Mouse (Mus musculus): ENCODE measurements around the gene Lhfpl3. TPM values are rescaled to one million over a fixed set of nuclear protein-coding genes. Genes with fewer than 3 reads are reported as not detected.

The Lhfpl3 gene
- polyA plus RNA-seq, 1 experiment from 2014 or later = 0.46 TPM

DNA sequence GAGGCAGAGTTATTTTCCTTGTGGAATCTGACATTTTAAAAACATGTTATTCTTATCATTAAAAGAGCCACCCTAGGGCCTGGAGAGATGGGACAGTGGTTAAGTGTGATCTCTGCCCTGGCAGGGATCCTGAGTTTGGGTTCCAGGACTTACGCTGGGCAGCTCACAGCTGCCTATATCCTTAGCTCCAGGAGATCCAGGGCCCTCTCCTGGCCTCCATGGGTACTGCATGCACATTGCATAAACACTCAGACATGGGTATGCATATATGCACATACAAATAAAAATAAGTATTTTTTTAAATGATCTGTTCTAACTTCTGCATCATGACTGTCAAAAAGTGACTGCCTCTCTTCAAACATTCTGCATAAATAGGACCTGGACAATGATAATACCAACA is 115.5 kb downstream of the Lhfpl3 start:
- 43% methylated on average over 1 of the region's 1 CpGs for WGBS
- no peaks in the 10 kb centered on the region for H3K9me3 ChIP-seq
- no peaks in the 10 kb centered on the region for H3K36me3 ChIP-seq (replicated peaks)
- no peaks in the 10 kb centered on the region for H3K27me3 ChIP-seq (replicated peaks; ENCODE audit: low read depth, poor library complexity, severe bottlenecking)
- no peaks in the 10 kb centered on the region for H3K4me1 ChIP-seq
- H3K27ac ChIP-seq (replicated peaks) = no peak overlapping the region
- peak; percentile 31 for DNase-seq (ENCODE audit: low spot score)
- no peak overlapping the region for H3K4me3 ChIP-seq

- Histone ChIP-seq H3K27ac (replicated peaks) (no peak overlapping the region), H3K9me3 (no peaks in the 10 kb centered on the region), H3K4me1 (no peaks in the 10 kb centered on the region), H3K27me3 (replicated peaks; ENCODE audit: low read depth, poor library complexity, severe bottlenecking) (no peaks in the 10 kb centered on the region), H3K4me3 (no peak overlapping the region), H3K36me3 (replicated peaks) (no peaks in the 10 kb centered on the region)
- 92% methylated on average over 5 of the region's 5 CpGs for WGBS
- DNase-seq (ENCODE audit: low spot score) = no peak
Measured at GRCm38 (mm10) chr5:22869031-22869430, 123.2 kb downstream of the Lhfpl3 start.

DNA sequence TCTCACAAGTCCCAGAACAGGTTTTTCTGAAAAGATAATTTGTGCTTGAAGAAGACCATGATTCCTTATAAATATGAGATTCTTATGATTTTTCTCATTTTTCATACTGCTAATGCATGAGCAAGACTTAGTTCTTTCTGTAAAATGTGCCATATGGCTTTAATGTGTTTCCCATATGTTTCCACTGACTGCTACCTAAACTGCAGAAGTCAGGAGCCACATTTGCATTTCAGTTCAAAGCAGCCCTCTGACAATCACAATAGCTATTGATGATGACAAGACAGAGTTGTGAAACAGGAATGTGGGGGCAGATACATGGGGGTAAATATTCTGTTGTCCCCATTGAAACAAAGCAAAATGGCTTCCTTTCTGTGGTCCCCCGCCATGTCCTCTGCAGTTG is 126.6 kb downstream of the Lhfpl3 start:
- WGBS = 90% methylated on average over 1 of the region's 1 CpGs
- H3K9me3 ChIP-seq = no peaks in the 10 kb centered on the region

DNA sequence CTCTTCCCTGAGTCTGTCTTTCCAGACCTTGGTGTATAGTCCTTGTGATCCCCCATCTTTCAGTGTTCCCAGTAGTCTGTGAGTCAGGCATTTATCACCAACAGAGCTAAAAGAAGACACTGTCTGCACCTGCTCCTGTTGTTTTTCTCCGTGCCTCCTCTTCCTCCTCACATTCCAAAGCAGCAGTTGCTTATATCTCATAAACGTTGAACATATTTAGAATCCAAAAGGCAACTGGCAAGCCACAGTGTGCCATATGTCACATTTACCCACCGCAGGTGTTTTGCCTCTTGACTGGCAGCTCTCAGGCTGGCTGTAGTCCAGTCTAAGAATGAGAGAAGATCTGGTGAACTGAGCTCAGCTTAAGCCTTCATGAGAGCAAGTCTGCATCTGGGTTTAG is 142.5 kb downstream of the Lhfpl3 start:
- H3K27me3 ChIP-seq (replicated peaks; ENCODE audit: low read depth, poor library complexity, severe bottlenecking) = no peaks in the 10 kb centered on the region
- H3K27ac ChIP-seq (replicated peaks) = no peak overlapping the region
- H3K36me3 ChIP-seq (replicated peaks) = no peaks in the 10 kb centered on the region
- H3K9me3 ChIP-seq = no peaks in the 10 kb centered on the region
- no peak for DNase-seq (ENCODE audit: low spot score)
- no peaks in the 10 kb centered on the region for H3K4me1 ChIP-seq
- no peak overlapping the region for H3K4me3 ChIP-seq
- WGBS = 87% methylated on average over 3 of the region's 3 CpGs

More for the DNA sequence above, 126.6 kb downstream of the Lhfpl3 start:
- Histone ChIP-seq H3K36me3 (replicated peaks) (no peaks in the 10 kb centered on the region), H3K27ac (replicated peaks) (no peak overlapping the region), H3K4me1 (no peaks in the 10 kb centered on the region), H3K4me3 (no peak overlapping the region), H3K27me3 (replicated peaks; ENCODE audit: low read depth, poor library complexity, severe bottlenecking) (no peaks in the 10 kb centered on the region)
- no peak for DNase-seq (ENCODE audit: low spot score)

GRCm38 (mm10) chr5:22889481-22889880 is 143.6 kb downstream of the Lhfpl3 start:
- Histone ChIP-seq H3K4me1 (no peaks in the 10 kb centered on the region), H3K4me3 (no peak overlapping the region), H3K27me3 (replicated peaks; ENCODE audit: low read depth, poor library complexity, severe bottlenecking) (no peaks in the 10 kb centered on the region), H3K27ac (replicated peaks) (no peak overlapping the region), H3K36me3 (replicated peaks) (no peaks in the 10 kb centered on the region), H3K9me3 (no peaks in the 10 kb centered on the region)
- 83% methylated on average over 4 of the region's 4 CpGs for WGBS
- DNase-seq (ENCODE audit: low spot score) = no peak

DNA sequence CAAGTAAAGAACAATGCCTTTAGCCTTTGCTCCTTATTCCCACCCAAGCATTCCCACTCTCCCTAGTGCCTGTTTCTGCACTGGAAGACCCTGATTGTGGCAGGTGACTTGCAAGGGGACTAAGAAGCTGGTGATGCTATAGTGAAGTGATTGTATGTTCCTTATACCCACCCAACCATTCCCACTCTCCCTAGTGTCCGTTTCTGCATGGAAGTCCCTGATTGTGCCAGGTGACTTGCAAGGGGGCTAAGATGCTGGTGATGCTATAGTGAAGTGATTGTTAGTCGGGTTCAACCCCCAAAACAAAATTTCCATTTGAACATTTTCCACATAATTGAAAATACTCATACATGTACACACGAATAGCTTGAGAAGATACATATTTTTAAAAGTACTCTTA is 151.4 kb downstream of the Lhfpl3 start:
- WGBS = 84% methylated on average over 3 of the region's 3 CpGs

DNA sequence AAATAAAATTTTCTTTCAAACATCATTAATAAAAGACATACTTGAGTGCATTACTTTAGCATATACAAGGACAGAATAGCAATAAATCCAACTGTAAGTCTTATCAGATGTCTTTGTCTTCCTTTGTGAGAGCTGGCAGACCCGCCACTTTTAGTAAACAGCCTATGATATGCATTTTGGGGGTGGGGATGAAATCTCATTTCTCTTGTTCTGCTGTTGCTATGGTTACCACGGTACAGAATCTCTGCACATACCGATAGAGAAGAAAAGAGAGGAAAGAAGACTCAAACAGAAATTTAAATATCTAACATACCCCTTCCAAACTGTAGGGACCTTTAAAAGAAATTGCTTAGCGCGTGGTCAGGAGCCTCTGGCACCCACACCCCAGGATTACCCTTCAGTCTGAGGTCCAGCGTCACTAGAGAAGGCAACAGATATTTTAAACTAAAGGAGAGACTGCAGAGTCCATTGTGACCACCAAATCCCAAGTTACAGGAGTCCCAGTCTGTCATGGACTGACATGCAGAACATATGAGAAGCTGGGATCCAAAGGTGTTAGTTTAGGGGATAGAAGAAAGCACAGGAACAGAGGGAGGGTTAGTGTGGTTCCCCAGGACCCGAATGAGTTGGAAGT is 151.9 kb downstream of the Lhfpl3 start:
- WGBS = 75% methylated on average over 7 of the region's 7 CpGs
- H3K27me3 ChIP-seq (replicated peaks; ENCODE audit: low read depth, poor library complexity, severe bottlenecking) = no peaks in the 10 kb centered on the region
- no peaks in the 10 kb centered on the region for H3K9me3 ChIP-seq
- no peak for DNase-seq (ENCODE audit: low spot score)
- H3K4me3 ChIP-seq = no peak overlapping the region
- no peaks in the 10 kb centered on the region for H3K4me1 ChIP-seq
- no peaks in the 10 kb centered on the region for H3K36me3 ChIP-seq (replicated peaks)
- H3K27ac ChIP-seq (replicated peaks) = no peak overlapping the region

More for the DNA sequence above, 151.4 kb downstream of the Lhfpl3 start:
- no peaks in the 10 kb centered on the region for H3K27me3 ChIP-seq (replicated peaks; ENCODE audit: low read depth, poor library complexity, severe bottlenecking)
- H3K27ac ChIP-seq (replicated peaks) = no peak overlapping the region
- H3K9me3 ChIP-seq = no peaks in the 10 kb centered on the region
- H3K4me1 ChIP-seq = no peaks in the 10 kb centered on the region
- no peak overlapping the region for H3K4me3 ChIP-seq
- DNase-seq (ENCODE audit: low spot score) = no peak
- H3K36me3 ChIP-seq (replicated peaks) = no peaks in the 10 kb centered on the region

- 82% methylated on average over 2 of the region's 2 CpGs for WGBS
- Histone ChIP-seq H3K4me3 (no peak overlapping the region), H3K9me3 (no peaks in the 10 kb centered on the region), H3K27ac (replicated peaks) (no peak overlapping the region), H3K4me1 (no peaks in the 10 kb centered on the region), H3K36me3 (replicated peaks) (no peaks in the 10 kb centered on the region), H3K27me3 (replicated peaks; ENCODE audit: low read depth, poor library complexity, severe bottlenecking) (no peaks in the 10 kb centered on the region)
- no peak for DNase-seq (ENCODE audit: low spot score)
Measured at GRCm38 (mm10) chr5:22898593-22898992, 152.7 kb downstream of the Lhfpl3 start.

- no peaks in the 10 kb centered on the region for H3K36me3 ChIP-seq (replicated peaks)
- H3K27ac ChIP-seq (replicated peaks) = no peak overlapping the region
- no peak for DNase-seq (ENCODE audit: low spot score)
- no peaks in the 10 kb centered on the region for H3K27me3 ChIP-seq (replicated peaks; ENCODE audit: low read depth, poor library complexity, severe bottlenecking)
- H3K4me3 ChIP-seq = no peak overlapping the region
- no peaks in the 10 kb centered on the region for H3K9me3 ChIP-seq
- H3K4me1 ChIP-seq = no peaks in the 10 kb centered on the region
Measured at GRCm38 (mm10) chr5:22899913-22900312, 154.1 kb downstream of the Lhfpl3 start.

GRCm38 (mm10) chr5:22917197-22917596 is 171.3 kb downstream of the Lhfpl3 start:
- H3K4me3 ChIP-seq = no peak overlapping the region
- H3K9me3 ChIP-seq = no peaks in the 10 kb centered on the region
- H3K4me1 ChIP-seq = no peaks in the 10 kb centered on the region
- H3K27ac ChIP-seq (replicated peaks) = no peak overlapping the region
- 92% methylated on average over 1 of the region's 1 CpGs for WGBS
- H3K36me3 ChIP-seq (replicated peaks) = no peaks in the 10 kb centered on the region
- DNase-seq (ENCODE audit: low spot score) = no peak
- no peaks in the 10 kb centered on the region for H3K27me3 ChIP-seq (replicated peaks; ENCODE audit: low read depth, poor library complexity, severe bottlenecking)

DNA sequence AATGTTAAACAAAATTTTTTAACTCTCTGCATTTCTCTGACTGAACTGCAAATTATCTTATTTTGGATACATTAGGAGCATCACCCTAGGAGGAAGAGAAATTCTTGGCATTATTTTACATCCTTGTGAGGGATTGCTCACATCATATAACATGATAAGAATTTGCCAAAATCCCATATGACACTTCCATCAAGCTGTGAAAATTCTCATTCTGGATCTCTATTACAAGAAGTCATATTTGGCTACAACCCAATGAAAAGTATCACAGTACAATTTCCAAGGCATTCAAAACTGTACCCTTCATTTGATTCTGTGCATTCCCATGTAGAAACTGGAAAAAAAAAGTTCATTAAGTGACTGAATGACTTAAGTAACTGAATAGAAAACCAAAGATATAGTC is 180.3 kb downstream of the Lhfpl3 start:
- Histone ChIP-seq H3K4me1 (no peaks in the 10 kb centered on the region), H3K4me3 (no peak overlapping the region), H3K36me3 (replicated peaks) (no peaks in the 10 kb centered on the region), H3K27me3 (replicated peaks; ENCODE audit: low read depth, poor library complexity, severe bottlenecking) (no peaks in the 10 kb centered on the region), H3K27ac (replicated peaks) (no peak overlapping the region), H3K9me3 (no peaks in the 10 kb centered on the region)
- DNase-seq (ENCODE audit: low spot score) = no peak

DNA sequence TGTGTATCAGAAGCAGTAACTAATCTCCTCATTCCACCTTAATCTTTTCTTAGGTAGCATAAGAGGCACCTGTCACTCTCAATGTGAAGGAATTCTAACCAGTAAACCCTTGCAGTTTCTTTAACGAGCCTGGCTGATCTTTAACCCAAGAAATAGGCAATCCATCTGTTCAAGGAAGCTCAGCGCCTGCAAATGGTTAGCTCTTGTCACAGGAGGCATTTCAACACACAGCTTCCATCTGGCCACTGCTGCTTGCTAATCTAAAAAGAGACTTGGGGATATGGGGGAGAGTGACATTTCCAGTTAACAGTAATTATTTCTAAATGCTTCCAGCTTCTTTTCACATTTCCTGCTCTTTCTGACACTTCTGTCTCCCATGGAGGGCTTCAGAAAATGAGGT is 182.9 kb downstream of the Lhfpl3 start:
- Histone ChIP-seq H3K27me3 (replicated peaks; ENCODE audit: low read depth, poor library complexity, severe bottlenecking) (no peaks in the 10 kb centered on the region), H3K9me3 (no peaks in the 10 kb centered on the region), H3K4me3 (no peak overlapping the region), H3K4me1 (no peaks in the 10 kb centered on the region), H3K27ac (replicated peaks) (no peak overlapping the region), H3K36me3 (replicated peaks) (no peaks in the 10 kb centered on the region)
- 27% methylated on average over 2 of the region's 2 CpGs for WGBS
- DNase-seq (ENCODE audit: low spot score) = peak; percentile 34

- no peak overlapping the region for H3K27ac ChIP-seq (replicated peaks)
- no peaks in the 10 kb centered on the region for H3K9me3 ChIP-seq
- DNase-seq (ENCODE audit: low spot score) = peak; percentile 45
- no peaks in the 10 kb centered on the region for H3K4me1 ChIP-seq
- H3K27me3 ChIP-seq (replicated peaks; ENCODE audit: low read depth, poor library complexity, severe bottlenecking) = no peaks in the 10 kb centered on the region
- H3K36me3 ChIP-seq (replicated peaks) = no peaks in the 10 kb centered on the region
- H3K4me3 ChIP-seq = no peak overlapping the region
- 54% methylated on average over 5 of the region's 5 CpGs for WGBS
Measured at GRCm38 (mm10) chr5:22943306-22943705, 197.4 kb downstream of the Lhfpl3 start.

DNA sequence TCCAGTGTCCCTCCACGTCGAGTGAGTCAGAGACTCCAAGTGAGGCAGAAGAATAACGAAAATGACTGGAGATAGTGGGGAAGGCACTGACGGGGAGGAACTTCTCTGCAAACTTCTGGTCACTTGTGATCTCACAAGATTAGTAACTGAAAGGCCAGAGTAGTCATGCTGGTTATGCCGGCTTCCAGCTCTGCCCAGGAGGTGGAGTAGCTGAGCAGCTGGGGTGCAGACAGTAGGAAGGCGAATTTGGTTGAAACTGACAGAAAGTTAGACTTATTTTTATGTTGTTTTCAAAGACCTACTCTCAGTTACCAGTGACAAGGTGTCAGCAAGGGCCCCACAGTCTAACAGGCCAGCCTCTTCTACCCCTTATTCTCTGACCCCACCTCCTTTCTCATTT is 217.4 kb downstream of the Lhfpl3 start:
- 64% methylated on average over 6 of the region's 6 CpGs for WGBS
- Histone ChIP-seq H3K27me3 (replicated peaks; ENCODE audit: low read depth, poor library complexity, severe bottlenecking) (no peaks in the 10 kb centered on the region), H3K9me3 (no peaks in the 10 kb centered on the region), H3K4me3 (no peak overlapping the region), H3K36me3 (replicated peaks) (no peaks in the 10 kb centered on the region), H3K27ac (replicated peaks) (no peak overlapping the region), H3K4me1 (no peaks in the 10 kb centered on the region)
- no peak for DNase-seq (ENCODE audit: low spot score)

All from embryonic facial prominence, embryonic 10.5 days (tissue).